Mouse (Mus musculus) CH12.LX (cell line): ENCODE results near the gene Plekha7. TPM values are rescaled to one million over a fixed set of nuclear protein-coding genes. Genes with fewer than 3 reads are reported as not detected.

Experiments
- DNase-seq: peaks from one replicate; pipeline ENCODE4 v3.0.0-alpha.2; 2013; ENCODE audit errors: extremely low read depth
- H3K27ac ChIP-seq: 2 replicates; pipeline ENCODE4 v1.5.1; 2012; ENCODE audit warnings: low read depth, mild to moderate bottlenecking, control low read depth, moderate library complexity; ENCODE audit not compliant: insufficient read depth
- H3K27me3 ChIP-seq: replicated peaks from 2 replicates; pipeline ENCODE3; 2012; ENCODE audit warnings: inconsistent platforms
- H3K36me3 ChIP-seq, 2 experiments: replicated peaks in 1 of 2; 2 replicates each; pipeline versions ENCODE3 to v1.6.1; 2012; ENCODE audit warnings: inconsistent platforms in 1 of 2, low read length in 1 of 2, mild to moderate bottlenecking in 1 of 2, mixed read lengths in 1 of 2, moderate library complexity in 1 of 2; ENCODE audit not compliant: control insufficient read depth in 1 of 2, insufficient read depth in 1 of 2
- H3K4me1 ChIP-seq, 2 experiments: 2 replicates each; pipeline ENCODE4 v1.6.1; 2012; ENCODE audit warnings: inconsistent platforms in 1 of 2, moderate library complexity in 1 of 2; ENCODE audit not compliant: insufficient read depth in 2 of 2, control insufficient read depth in 1 of 2
- H3K4me2 ChIP-seq: 2 replicates; pipeline ENCODE4 v1.6.1; 2012; ENCODE audit warnings: low read depth, mild to moderate bottlenecking, control low read depth; ENCODE audit not compliant: poor library complexity, insufficient read depth, severe bottlenecking
- H3K4me3 ChIP-seq, 3 experiments: fragments of 150-350 bp in 1 of 3; sonication (generic) in 1 of 3; replicated peaks in 1 of 3; 2 replicates each; pipeline versions ENCODE3 to v1.5.1; 2011 to 2012; ENCODE audit warnings: low read depth in 2 of 3, low read length in 2 of 3, mild to moderate bottlenecking in 2 of 3, moderate library complexity in 2 of 3, control low read depth in 1 of 3, improper control_type of control experiment in 1 of 3, inconsistent platforms in 1 of 3, mixed read lengths in 1 of 3; ENCODE audit not compliant: poor library complexity in 1 of 3
- H3K79me2 ChIP-seq: replicated peaks from 2 replicates; pipeline ENCODE4 v1.6.1; 2012; ENCODE audit warnings: mild to moderate bottlenecking, moderate library complexity; ENCODE audit not compliant: control insufficient read depth, poor library complexity, insufficient read depth, severe bottlenecking; ENCODE audit errors: extremely low read depth
- H3K9ac ChIP-seq: 2 replicates; pipeline ENCODE4 v1.6.1; 2012; ENCODE audit warnings: low read depth, mild to moderate bottlenecking, control low read depth, moderate library complexity; ENCODE audit not compliant: insufficient read depth
- H3K9me3 ChIP-seq: replicated peaks from 2 replicates; pipeline ENCODE3; 2012; ENCODE audit warnings: low read length, inconsistent platforms, mixed read lengths
- HCFC1 ChIP-seq: IDR thresholded peaks from 2 replicates; pipeline ENCODE4 v1.6.1; 2012; ENCODE audit warnings: low read depth, mild to moderate bottlenecking, inconsistent platforms, low read length, improper control_type of control experiment
- JUN ChIP-seq: IDR thresholded peaks from 2 replicates; pipeline ENCODE4 v1.6.1; 2011; ENCODE audit warnings: low read depth, mild to moderate bottlenecking, low read length, improper control_type of control experiment, moderate library complexity; ENCODE audit not compliant: insufficient read depth
- MAFK ChIP-seq: IDR thresholded peaks from 2 replicates; pipeline ENCODE4 v1.6.1; 2011; ENCODE audit warnings: low read length, improper control_type of control experiment; ENCODE audit not compliant: insufficient replicate concordance
- MXI1 ChIP-seq: IDR thresholded peaks from 2 replicates; pipeline ENCODE4 v1.6.1; 2011; ENCODE audit warnings: mild to moderate bottlenecking, low read depth, low read length, improper control_type of control experiment
- POLR2AphosphoS2 ChIP-seq: IDR thresholded peaks from 2 replicates; pipeline ENCODE4 v1.6.1; 2011; ENCODE audit warnings: low read depth, low read length, improper control_type of control experiment
- USF2 ChIP-seq: conservative IDR thresholded peaks from 2 replicates; pipeline ENCODE4 v1.6.1; 2011; ENCODE audit warnings: low read depth, low read length, improper control_type of control experiment
- ZC3H11A ChIP-seq: IDR thresholded peaks from 2 replicates; pipeline ENCODE4 v1.6.1; 2012; ENCODE audit warnings: low read depth, mild to moderate bottlenecking, inconsistent platforms, low read length, improper control_type of control experiment
- ZKSCAN1 ChIP-seq: IDR thresholded peaks from 2 replicates; pipeline ENCODE4 v1.6.1; 2012; ENCODE audit warnings: low read depth, inconsistent platforms, low read length, improper control_type of control experiment, borderline replicate concordance
- ZMIZ1 ChIP-seq: IDR thresholded peaks from 2 replicates; pipeline ENCODE4 v1.6.1; 2012; ENCODE audit warnings: low read depth, mild to moderate bottlenecking, inconsistent platforms, low read length, improper control_type of control experiment
- dilution Hi-C: fragments of 300-500 bp; cut with MboI; formaldehyde crosslinking; loops from 2 replicates; pipeline ENCODE4 v1.14.3; 2020; ENCODE audit warnings: low sequenced_read_pairs; ENCODE audit not compliant: extremely low pct_unique_long_range_greater_than_20kb, extremely low pct_ligation_motif_present
- in situ Hi-C: fragments of 300-500 bp; cut with MboI; formaldehyde crosslinking; loops from 3 replicates; pipeline ENCODE4 v1.14.3; 2019; ENCODE audit warnings: low sequenced_read_pairs, low pct_ligation_motif_present, low pct_unique_long_range_greater_than_20kb, mixed read lengths
- polyA plus RNA-seq: library from polyadenylated mRNA; unstranded; fragments of >175 nt; gene quantifications from 2 replicates; pipeline ENCODE4 v1.2.1, GENCODE M21; 2012; ENCODE audit warnings: low read depth; ENCODE audit not compliant: insufficient read length
- total RNA-seq, 2 experiments: library from RNA; depleted of rRNA; stranded (reverse); fragments of 300-350 nt in 1 of 2; fragments of >200 nt in 1 of 2; gene quantifications; 2 replicates each; pipeline ENCODE4 v1.2.3; 2012 to 2014

Plekha7 gene
- total and polyA plus RNA-seq, 3 experiments, result 0.59 to 1.5 (median 1.0) TPM

- Histone ChIP-seq H3K4me2 (no peak overlapping the region), H3K9ac (no peak overlapping the region), H3K27ac (no peak overlapping the region), H3K27me3 (no peaks in the 10 kb centered on the region), H3K4me1 (no peaks in the 10 kb centered on the region), H3K79me2 (no peaks in the 10 kb centered on the region), H3K9me3 (no peaks in the 10 kb centered on the region), H3K4me3 (no peak overlapping the region), H3K36me3 (no peaks in the 10 kb centered on the region)
- dilution Hi-C loops (no loop called here), in situ Hi-C loops (no loop called here)
- no peak for DNase-seq
- TF ChIP-seq USF2 (no peak), ZC3H11A (no peak), POLR2AphosphoS2 (no peak)
Measured at GRCm38 (mm10) chr7:116119306-116119857, 188.8 kb downstream of the Plekha7 start.

GRCm38 (mm10) chr7:116115991-116116390 is 192.2 kb downstream of the Plekha7 start:
- DNase-seq, result no peak
- no peaks in the 10 kb centered on the region for H3K4me1 ChIP-seq
- no peaks in the 10 kb centered on the region for H3K79me2 ChIP-seq
- in situ Hi-C loops (no loop called here), dilution Hi-C loops (no loop called here)
- H3K9me3 ChIP-seq, result no peaks in the 10 kb centered on the region
- H3K27ac ChIP-seq, result no peak overlapping the region
- no peak overlapping the region for H3K4me2 ChIP-seq
- no peaks in the 10 kb centered on the region for H3K27me3 ChIP-seq
- H3K36me3 ChIP-seq, result no peaks in the 10 kb centered on the region
- H3K4me3 ChIP-seq, result no peak overlapping the region
- H3K9ac ChIP-seq, result no peak overlapping the region
- TF ChIP-seq POLR2AphosphoS2, result no peak
- no peak for TF ChIP-seq ZKSCAN1
- TF ChIP-seq HCFC1, result no peak
- no peak for TF ChIP-seq MAFK
- TF ChIP-seq MXI1, result no peak
- no peak for TF ChIP-seq JUN
- TF ChIP-seq, all 38 proteins: peak for 0

- dilution Hi-C loops (no loop called here), in situ Hi-C loops (no loop called here)
- Histone ChIP-seq H3K36me3 (no peaks in the 10 kb centered on the region), H3K79me2 (no peaks in the 10 kb centered on the region)
- no peak for DNase-seq
- TF ChIP-seq USF2 (no peak), ZMIZ1 (no peak)
- TF ChIP-seq, all 38 proteins: peak for 0
- Histone ChIP-seq H3K9me3 (no peaks in the 10 kb centered on the region), H3K9ac (no peak overlapping the region), H3K4me1 (no peaks in the 10 kb centered on the region), H3K27ac (no peak overlapping the region), H3K4me3 (no peak overlapping the region), H3K4me2 (no peak overlapping the region), H3K27me3 (no peaks in the 10 kb centered on the region)
Measured at GRCm38 (mm10) chr7:116115216-116115930, 192.8 kb downstream of the Plekha7 start.
